Mouse (Mus musculus) T-helper 17 cell (primary cell): ENCODE data around the gene Atg16l2.

Source experiments
- in situ Hi-C, 2 experiments: fragments of 300-600 bp; cut with MboI, MseI; formaldehyde crosslinking; loops; 1 replicate in 1 of 2; 2 replicates in 1 of 2; pipeline ENCODE4 v1.15.1; 2025; ENCODE audit warnings: high pct_unique_total_duplicates in 2 of 2

The Atg16l2 gene

DNA sequence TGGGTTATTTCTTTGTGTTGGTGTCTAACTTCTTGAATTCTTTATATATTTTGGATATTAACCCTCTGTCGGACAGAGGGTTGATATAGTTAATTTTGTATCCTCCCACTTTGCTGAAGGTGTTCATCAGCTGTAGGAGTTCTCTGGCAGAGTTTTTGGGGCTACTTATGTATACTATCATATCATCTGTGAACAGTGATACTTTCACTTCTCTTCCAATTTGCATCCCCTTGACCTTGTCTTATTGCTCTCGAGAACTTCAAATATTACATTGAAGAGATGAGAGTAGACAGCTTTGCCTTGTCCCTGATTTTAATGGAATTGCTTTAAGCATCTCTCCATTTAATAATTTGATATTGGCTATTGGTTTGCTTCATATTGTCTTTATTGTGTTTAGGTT is 78.5 kb downstream of the Atg16l2 start:
- in situ Hi-C loops: no loop called here

DNA sequence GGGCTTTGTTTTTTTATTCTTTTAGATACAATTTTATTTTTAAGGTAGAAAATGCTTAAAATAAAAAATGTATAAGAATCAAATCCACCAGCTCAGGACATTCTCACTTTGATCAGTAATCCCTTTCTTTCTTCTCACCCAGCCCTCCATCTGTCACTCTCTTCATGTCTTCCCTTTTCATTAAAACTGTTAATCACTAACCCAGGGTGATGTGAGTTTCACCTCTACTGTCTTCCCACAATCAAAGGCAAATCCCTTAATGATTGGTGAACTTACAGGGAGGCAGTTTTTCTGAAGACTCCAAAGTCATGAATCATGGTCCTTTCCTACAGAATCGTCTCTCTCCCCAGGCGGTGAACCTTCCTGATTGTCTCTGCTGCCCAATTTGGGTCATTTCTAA is 85.3 kb downstream of the Atg16l2 start:
- in situ Hi-C loops: no loop called here

DNA sequence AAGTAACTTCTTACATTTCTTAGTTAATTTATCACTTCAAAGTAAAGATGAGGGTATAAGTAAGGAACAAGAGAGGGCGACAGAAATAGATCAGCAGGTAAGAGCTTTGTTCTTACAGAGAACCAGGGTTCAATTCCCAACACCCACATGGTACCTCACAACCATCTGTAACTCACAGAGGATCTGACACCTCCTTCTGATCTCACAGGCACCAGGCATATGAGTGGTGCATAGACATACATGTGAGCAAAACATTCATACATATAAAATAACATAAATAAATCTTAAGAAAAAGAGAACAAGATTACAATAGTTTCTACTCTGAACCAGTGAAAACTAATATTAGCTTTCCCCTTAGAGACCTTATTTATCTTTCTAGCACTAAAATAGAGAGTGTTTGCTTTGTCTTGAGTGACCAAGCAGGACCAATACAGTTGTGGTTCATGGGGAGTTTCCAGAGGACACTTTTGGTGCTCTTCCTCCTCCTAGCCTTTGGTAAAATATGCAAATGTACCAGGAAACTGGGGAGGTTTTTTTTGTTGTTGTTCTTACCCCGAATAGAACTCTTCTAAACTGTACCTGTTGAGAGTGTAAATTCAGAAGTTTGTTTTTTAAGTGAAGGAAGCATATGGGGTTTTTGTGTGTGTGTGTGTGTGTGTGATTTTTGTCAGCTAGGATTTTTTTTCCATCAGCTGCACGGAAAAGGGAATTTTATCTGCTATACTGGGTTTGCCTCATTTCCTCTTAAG is 88.4 kb downstream of the Atg16l2 start:
- in situ Hi-C loops: no loop called here
